Mouse (Mus musculus): ENCODE data around the gene Klhdc1.

The Klhdc1 gene

GRCm38 (mm10) chr12:69227776-69228466 lies 13.1 kb upstream of the Klhdc1 start, which contains the start of gene Pole2:
Gene Pole2, minus strand, starts transcription at chr12:69228195.
- peak; percentile 46 for DNase-seq (ENCODE audit: low spot score)

GRCm38 (mm10) chr12:69229251-69229650 lies 11.7 kb upstream of the Klhdc1 start:
- no peak for DNase-seq (ENCODE audit: low spot score)

- no peak for DNase-seq (ENCODE audit: low spot score)
Observed at GRCm38 (mm10) chr12:69235782-69236181, 5.2 kb upstream of the Klhdc1 start.

GRCm38 (mm10) chr12:69238284-69238683 lies 2.7 kb upstream of the Klhdc1 start:
- DNase-seq (ENCODE audit: low spot score) = no peak

GRCm38 (mm10) chr12:69241405-69241770 lies 412 bp downstream of the Klhdc1 start:
- no peak for DNase-seq (ENCODE audit: low spot score)

GRCm38 (mm10) chr12:69241771-69242431 lies 925 bp downstream of the Klhdc1 start:
- peak; percentile 39 for DNase-seq (ENCODE audit: low spot score)

- no peak for DNase-seq (ENCODE audit: low spot score)
Observed at GRCm38 (mm10) chr12:69249766-69250165, 8.8 kb downstream of the Klhdc1 start.

GRCm38 (mm10) chr12:69250756-69251155 lies 9.8 kb downstream of the Klhdc1 start:
- no peak for DNase-seq (ENCODE audit: low spot score)

- no peak for DNase-seq (ENCODE audit: low spot score)
Observed at GRCm38 (mm10) chr12:69253806-69254205, 12.8 kb downstream of the Klhdc1 start.

- no peak for DNase-seq (ENCODE audit: low spot score)
Observed at GRCm38 (mm10) chr12:69257836-69258235, 16.9 kb downstream of the Klhdc1 start.

GRCm38 (mm10) chr12:69262251-69262650 lies 21.3 kb downstream of the Klhdc1 start:
- no peak for DNase-seq (ENCODE audit: low spot score)

- DNase-seq (ENCODE audit: low spot score) = no peak
Observed at GRCm38 (mm10) chr12:69265031-69265430, 24.1 kb downstream of the Klhdc1 start.

GRCm38 (mm10) chr12:69267956-69268632 lies 27.1 kb downstream of the Klhdc1 start:
- no peak for DNase-seq (ENCODE audit: low spot score)

- DNase-seq (ENCODE audit: low spot score) = no peak
Observed at GRCm38 (mm10) chr12:69268956-69269355, 28.0 kb downstream of the Klhdc1 start.

GRCm38 (mm10) chr12:69279931-69280469 lies 39.0 kb downstream of the Klhdc1 start:
- DNase-seq (ENCODE audit: low spot score) = no peak

GRCm38 (mm10) chr12:69280915-69281314 lies 39.9 kb downstream of the Klhdc1 start:
- no peak for DNase-seq (ENCODE audit: low spot score)

- DNase-seq (ENCODE audit: low spot score) = no peak
Observed at GRCm38 (mm10) chr12:69283146-69283545, 42.2 kb downstream of the Klhdc1 start.

- no peak for DNase-seq (ENCODE audit: low spot score)
Observed at GRCm38 (mm10) chr12:69287535-69287934, 46.6 kb downstream of the Klhdc1 start.

GRCm38 (mm10) chr12:69288699-69289098 lies 47.7 kb downstream of the Klhdc1 start:
- DNase-seq (ENCODE audit: low spot score) = no peak

- no peak for DNase-seq (ENCODE audit: low spot score)
Observed at GRCm38 (mm10) chr12:69292401-69292800, 51.4 kb downstream of the Klhdc1 start.

- no peak for DNase-seq (ENCODE audit: low spot score)
Observed at GRCm38 (mm10) chr12:69293815-69294214, 52.8 kb downstream of the Klhdc1 start.

- DNase-seq (ENCODE audit: low spot score) = no peak
Observed at GRCm38 (mm10) chr12:69294936-69295335, 54.0 kb downstream of the Klhdc1 start.

GRCm38 (mm10) chr12:69295651-69296050 lies 54.7 kb downstream of the Klhdc1 start:
- no peak for DNase-seq (ENCODE audit: low spot score)
